Mouse (Mus musculus): ENCODE measurements around the gene Cyb561d2.

GRCm38 (mm10) chr9:107551117-107551889 lies 9.3 kb upstream of the Cyb561d2 start, which contains the start of gene Rassf1:
- TF ChIP-seq CTCF (conservative IDR thresholded peaks at IDR 0.05; ENCODE audit: insufficient read depth, insufficient read length, low read depth, low read length) = no peak
- TF ChIP-seq POLR2A (IDR thresholded peaks at IDR 0.05; ENCODE audit: low read depth, low read length) = peak; percentile 29
